Mouse (Mus musculus) CH12.LX (cell line): Measurements from ENCODE around the gene Ccdc158. TPM values are rescaled to one million over a fixed set of nuclear protein-coding genes. Genes with fewer than 3 reads are reported as not detected.

Source experiments
- DNase-seq: peaks from one replicate; pipeline ENCODE4 v3.0.0-alpha.2; 2013; ENCODE audit errors: extremely low read depth
- H3K27ac ChIP-seq: 2 replicates; pipeline ENCODE4 v1.5.1; 2012; ENCODE audit warnings: low read depth, mild to moderate bottlenecking, control low read depth, moderate library complexity; ENCODE audit not compliant: insufficient read depth
- H3K27me3 ChIP-seq: replicated peaks from 2 replicates; pipeline ENCODE3; 2012; ENCODE audit warnings: inconsistent platforms
- H3K36me3 ChIP-seq, 2 experiments: replicated peaks in 1 of 2; 2 replicates each; pipeline versions ENCODE3 to v1.6.1; 2012; ENCODE audit warnings: inconsistent platforms in 1 of 2, low read length in 1 of 2, mild to moderate bottlenecking in 1 of 2, mixed read lengths in 1 of 2, moderate library complexity in 1 of 2; ENCODE audit not compliant: control insufficient read depth in 1 of 2, insufficient read depth in 1 of 2
- H3K4me1 ChIP-seq, 2 experiments: 2 replicates each; pipeline ENCODE4 v1.6.1; 2012; ENCODE audit warnings: inconsistent platforms in 1 of 2, moderate library complexity in 1 of 2; ENCODE audit not compliant: insufficient read depth in 2 of 2, control insufficient read depth in 1 of 2
- H3K4me2 ChIP-seq: 2 replicates; pipeline ENCODE4 v1.6.1; 2012; ENCODE audit warnings: low read depth, mild to moderate bottlenecking, control low read depth; ENCODE audit not compliant: poor library complexity, insufficient read depth, severe bottlenecking
- H3K4me3 ChIP-seq, 3 experiments: fragments of 150-350 bp in 1 of 3; sonication (generic) in 1 of 3; replicated peaks in 1 of 3; 2 replicates each; pipeline versions ENCODE3 to v1.5.1; 2011 to 2012; ENCODE audit warnings: low read depth in 2 of 3, low read length in 2 of 3, mild to moderate bottlenecking in 2 of 3, moderate library complexity in 2 of 3, control low read depth in 1 of 3, improper control_type of control experiment in 1 of 3, inconsistent platforms in 1 of 3, mixed read lengths in 1 of 3; ENCODE audit not compliant: poor library complexity in 1 of 3
- H3K79me2 ChIP-seq: replicated peaks from 2 replicates; pipeline ENCODE4 v1.6.1; 2012; ENCODE audit warnings: mild to moderate bottlenecking, moderate library complexity; ENCODE audit not compliant: control insufficient read depth, poor library complexity, insufficient read depth, severe bottlenecking; ENCODE audit errors: extremely low read depth
- H3K9ac ChIP-seq: 2 replicates; pipeline ENCODE4 v1.6.1; 2012; ENCODE audit warnings: low read depth, mild to moderate bottlenecking, control low read depth, moderate library complexity; ENCODE audit not compliant: insufficient read depth
- H3K9me3 ChIP-seq: replicated peaks from 2 replicates; pipeline ENCODE3; 2012; ENCODE audit warnings: low read length, inconsistent platforms, mixed read lengths
- BHLHE40 ChIP-seq: IDR thresholded peaks from 2 replicates; pipeline ENCODE4 v1.6.1; 2011; ENCODE audit warnings: mild to moderate bottlenecking, low read depth, low read length, improper control_type of control experiment
- CHD1 ChIP-seq: IDR thresholded peaks from 2 replicates; pipeline ENCODE4 v1.6.1; 2012; ENCODE audit warnings: low read depth, low read length, improper control_type of control experiment, inconsistent platforms
- CHD2 ChIP-seq: IDR thresholded peaks from 2 replicates; pipeline ENCODE4 v1.6.1; 2011; ENCODE audit warnings: low read length, improper control_type of control experiment
- E2F4 ChIP-seq: IDR thresholded peaks from 2 replicates; pipeline ENCODE4 v1.6.1; 2011; ENCODE audit warnings: low read depth, low read length, improper control_type of control experiment; ENCODE audit not compliant: insufficient replicate concordance
- EP300 ChIP-seq: IDR thresholded peaks from 2 replicates; pipeline ENCODE4 v1.6.1; 2011; ENCODE audit warnings: low read length, improper control_type of control experiment
- ETS1 ChIP-seq: conservative IDR thresholded peaks from 2 replicates; pipeline ENCODE4 v1.6.1; 2012; ENCODE audit warnings: low read depth, mild to moderate bottlenecking, inconsistent platforms, low read length, improper control_type of control experiment, moderate library complexity
- GABPA ChIP-seq: IDR thresholded peaks from 2 replicates; pipeline ENCODE4 v1.6.1; 2012; ENCODE audit warnings: low read depth, low read length, improper control_type of control experiment, inconsistent platforms; ENCODE audit not compliant: insufficient replicate concordance
- IRF4 ChIP-seq: IDR thresholded peaks from 2 replicates; pipeline ENCODE4 v1.6.1; 2014; ENCODE audit warnings: low read depth, mild to moderate bottlenecking, inconsistent platforms, low read length, improper control_type of control experiment
- JUND ChIP-seq: conservative IDR thresholded peaks from 2 replicates; pipeline ENCODE4 v1.6.1; 2011; ENCODE audit warnings: low read depth, low read length, improper control_type of control experiment
- MAFK ChIP-seq: IDR thresholded peaks from 2 replicates; pipeline ENCODE4 v1.6.1; 2011; ENCODE audit warnings: low read length, improper control_type of control experiment; ENCODE audit not compliant: insufficient replicate concordance
- MAX ChIP-seq: IDR thresholded peaks from 2 replicates; pipeline ENCODE4 v1.6.1; 2011; ENCODE audit warnings: low read length, improper control_type of control experiment
- MAZ ChIP-seq: IDR thresholded peaks from 2 replicates; pipeline ENCODE4 v1.6.1; 2012; ENCODE audit warnings: low read depth, mild to moderate bottlenecking, inconsistent platforms, low read length, improper control_type of control experiment, moderate library complexity
- MEF2A ChIP-seq: IDR thresholded peaks from 2 replicates; pipeline ENCODE4 v1.6.1; 2014; ENCODE audit warnings: low read depth, mild to moderate bottlenecking, inconsistent platforms, low read length, improper control_type of control experiment, borderline replicate concordance
- MYC ChIP-seq: IDR thresholded peaks from 2 replicates; pipeline ENCODE4 v1.6.1; 2011; ENCODE audit warnings: low read depth, mild to moderate bottlenecking, improper control_type of control experiment, low read length
- NELFE ChIP-seq: IDR thresholded peaks from 2 replicates; pipeline ENCODE4 v1.6.1; 2011; ENCODE audit warnings: low read depth, low read length, improper control_type of control experiment
- NRF1 ChIP-seq: IDR thresholded peaks from 2 replicates; pipeline ENCODE4 v1.6.1; 2014; ENCODE audit warnings: low read depth, mild to moderate bottlenecking, inconsistent platforms, low read length, improper control_type of control experiment, moderate library complexity
- PAX5 ChIP-seq: IDR thresholded peaks from 2 replicates; pipeline ENCODE4 v1.6.1; 2012; ENCODE audit warnings: low read length, inconsistent platforms, mixed read lengths
- POLR2A ChIP-seq: IDR thresholded peaks from 2 replicates; pipeline ENCODE4 v1.6.1; 2011; ENCODE audit warnings: low read depth, mild to moderate bottlenecking, improper control_type of control experiment, low read length
- POLR2AphosphoS2 ChIP-seq: IDR thresholded peaks from 2 replicates; pipeline ENCODE4 v1.6.1; 2011; ENCODE audit warnings: low read depth, low read length, improper control_type of control experiment
- RAD21 ChIP-seq: IDR thresholded peaks from 2 replicates; pipeline ENCODE4 v1.6.1; 2011; ENCODE audit warnings: low read depth, mild to moderate bottlenecking, low read length, improper control_type of control experiment, moderate library complexity
- SIN3A ChIP-seq: IDR thresholded peaks from 2 replicates; pipeline ENCODE4 v1.6.1; 2012; ENCODE audit warnings: low read length, improper control_type of control experiment, inconsistent platforms
- SMC3 ChIP-seq: IDR thresholded peaks from 2 replicates; pipeline ENCODE4 v1.6.1; 2011; ENCODE audit warnings: low read depth, low read length, improper control_type of control experiment
- UBTF ChIP-seq: IDR thresholded peaks from 2 replicates; pipeline ENCODE4 v1.6.1; 2012; ENCODE audit warnings: low read depth, mild to moderate bottlenecking, inconsistent platforms, low read length, improper control_type of control experiment, moderate library complexity
- ZMIZ1 ChIP-seq: IDR thresholded peaks from 2 replicates; pipeline ENCODE4 v1.6.1; 2012; ENCODE audit warnings: low read depth, mild to moderate bottlenecking, inconsistent platforms, low read length, improper control_type of control experiment
- ZNF384 ChIP-seq: IDR thresholded peaks from 2 replicates; pipeline ENCODE4 v1.6.1; 2012; ENCODE audit warnings: low read depth, low read length, improper control_type of control experiment, inconsistent platforms
- dilution Hi-C: fragments of 300-500 bp; cut with MboI; formaldehyde crosslinking; loops from 2 replicates; pipeline ENCODE4 v1.14.3; 2020; ENCODE audit warnings: low sequenced_read_pairs; ENCODE audit not compliant: extremely low pct_unique_long_range_greater_than_20kb, extremely low pct_ligation_motif_present
- in situ Hi-C: fragments of 300-500 bp; cut with MboI; formaldehyde crosslinking; loops from 3 replicates; pipeline ENCODE4 v1.14.3; 2019; ENCODE audit warnings: low sequenced_read_pairs, low pct_ligation_motif_present, low pct_unique_long_range_greater_than_20kb, mixed read lengths
- polyA plus RNA-seq: library from polyadenylated mRNA; unstranded; fragments of >175 nt; gene quantifications from 2 replicates; pipeline ENCODE4 v1.2.1, GENCODE M21; 2012; ENCODE audit warnings: low read depth; ENCODE audit not compliant: insufficient read length
- total RNA-seq, 2 experiments: library from RNA; depleted of rRNA; stranded (reverse); fragments of 300-350 nt in 1 of 2; fragments of >200 nt in 1 of 2; gene quantifications; 2 replicates each; pipeline ENCODE4 v1.2.3; 2012 to 2014

Ccdc158 gene
- total and polyA plus RNA-seq, 3 experiments = not detected

- H3K4me3 ChIP-seq = no peak overlapping the region
- in situ Hi-C loops = no loop called here
- DNase-seq = no peak
- H3K27ac ChIP-seq = no peak overlapping the region
- H3K4me1 ChIP-seq = no peaks in the 10 kb centered on the region
- H3K9ac ChIP-seq = no peak overlapping the region
- no peak overlapping the region for H3K4me2 ChIP-seq
- no peaks in the 10 kb centered on the region for H3K79me2 ChIP-seq
- H3K9me3 ChIP-seq = no peaks in the 10 kb centered on the region
- dilution Hi-C loops = no loop called here
- H3K36me3 ChIP-seq = no peaks in the 10 kb centered on the region
- TF ChIP-seq MEF2A = no peak
- TF ChIP-seq POLR2AphosphoS2 = no peak
- no peak for TF ChIP-seq NELFE
- TF ChIP-seq PAX5 = no peak
- TF ChIP-seq NRF1 = no peak
- no peak for TF ChIP-seq ZMIZ1
- TF ChIP-seq GABPA = no peak
- TF ChIP-seq ZNF384 = no peak
- TF ChIP-seq MAFK = no peak
- H3K27me3 ChIP-seq = no peaks in the 10 kb centered on the region
Measured at GRCm38 (mm10) chr5:92710779-92711178, 35.7 kb upstream of the Ccdc158 start.

GRCm38 (mm10) chr5:92707921-92708491, 32.9 kb upstream of the Ccdc158 start:
- no peak overlapping the region for H3K4me3 ChIP-seq
- H3K27ac ChIP-seq = no peak overlapping the region
- H3K27me3 ChIP-seq = no peaks in the 10 kb centered on the region
- H3K4me2 ChIP-seq = no peak overlapping the region
- H3K9me3 ChIP-seq = no peaks in the 10 kb centered on the region
- DNase-seq = no peak
- no peak overlapping the region for H3K9ac ChIP-seq
- in situ Hi-C loops = no loop called here
- TF ChIP-seq ZMIZ1 = no peak
- TF ChIP-seq EP300 = no peak
- no peak for TF ChIP-seq MEF2A
- TF ChIP-seq POLR2A = no peak
- no peak for TF ChIP-seq ETS1
- TF ChIP-seq MYC = no peak
- TF ChIP-seq JUND = no peak
- TF ChIP-seq CHD1 = no peak
- no peak for TF ChIP-seq CHD2
- TF ChIP-seq MAX = no peak
- no peak for TF ChIP-seq MAZ
- TF ChIP-seq SMC3 = no peak
- TF ChIP-seq UBTF = no peak
- TF ChIP-seq BHLHE40 = no peak
- TF ChIP-seq SIN3A = no peak
- no peak for TF ChIP-seq E2F4
- TF ChIP-seq GABPA = no peak
- no peak for TF ChIP-seq PAX5
- no peak for TF ChIP-seq IRF4
- TF ChIP-seq RAD21 = no peak
- no peaks in the 10 kb centered on the region for H3K79me2 ChIP-seq
- H3K4me1 ChIP-seq = no peaks in the 10 kb centered on the region
- no peaks in the 10 kb centered on the region for H3K36me3 ChIP-seq
- dilution Hi-C loops = no loop called here
